Mouse (Mus musculus): ENCODE results near the gene Gm13279.
"Not testable (repeated sequence)": the region's sequence is repeated elsewhere in the genome, so short reads cannot be mapped to it uniquely, and the experiment has no call there.

The Gm13279 gene

DNA sequence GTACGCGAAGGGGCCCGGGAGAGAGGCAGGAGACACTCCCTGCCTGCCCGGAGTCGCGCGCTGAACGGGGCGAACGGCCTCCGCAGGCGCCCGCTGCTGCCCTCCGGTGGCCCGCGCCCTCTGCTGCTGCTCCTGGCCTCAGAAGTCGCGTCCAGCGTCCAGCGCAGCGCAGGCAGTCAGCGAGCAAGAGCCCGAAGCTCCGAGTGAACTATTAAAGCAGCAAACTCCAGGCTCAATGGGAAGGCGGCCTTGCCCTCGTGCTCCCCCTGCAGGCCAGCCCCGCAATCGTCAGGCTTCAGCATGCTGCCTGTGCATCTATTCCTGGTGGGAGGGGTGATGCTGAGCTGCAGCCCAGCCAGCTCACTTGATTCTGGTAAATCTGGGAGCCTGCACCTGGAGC is at the start of gene Gm13279:
Gm13279 (plus strand) TSS at position 301 of the 400 bp plus-strand sequence.
- DNase-seq = not testable (repeated sequence)

DNA sequence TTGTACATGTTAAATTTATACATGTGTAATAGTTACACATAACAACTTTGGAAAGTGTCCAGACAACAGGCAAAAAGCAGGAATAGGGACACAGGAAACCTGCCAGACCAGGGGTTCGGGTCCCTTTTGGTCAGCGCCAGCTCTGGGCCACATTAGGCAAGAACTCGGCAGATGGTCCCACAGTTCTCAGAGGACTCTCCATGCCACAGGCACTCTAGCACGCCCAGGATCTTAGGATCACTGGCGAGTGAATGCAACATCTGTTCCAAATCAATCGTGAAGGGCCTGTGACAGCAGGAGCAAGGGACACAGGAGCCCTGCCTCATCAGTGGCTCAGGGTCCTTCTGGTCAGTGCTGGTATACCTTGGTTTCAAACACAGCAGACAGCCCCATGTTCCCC is 47.3 kb upstream of the Gm13279 start:
- no peak for DNase-seq

DNA sequence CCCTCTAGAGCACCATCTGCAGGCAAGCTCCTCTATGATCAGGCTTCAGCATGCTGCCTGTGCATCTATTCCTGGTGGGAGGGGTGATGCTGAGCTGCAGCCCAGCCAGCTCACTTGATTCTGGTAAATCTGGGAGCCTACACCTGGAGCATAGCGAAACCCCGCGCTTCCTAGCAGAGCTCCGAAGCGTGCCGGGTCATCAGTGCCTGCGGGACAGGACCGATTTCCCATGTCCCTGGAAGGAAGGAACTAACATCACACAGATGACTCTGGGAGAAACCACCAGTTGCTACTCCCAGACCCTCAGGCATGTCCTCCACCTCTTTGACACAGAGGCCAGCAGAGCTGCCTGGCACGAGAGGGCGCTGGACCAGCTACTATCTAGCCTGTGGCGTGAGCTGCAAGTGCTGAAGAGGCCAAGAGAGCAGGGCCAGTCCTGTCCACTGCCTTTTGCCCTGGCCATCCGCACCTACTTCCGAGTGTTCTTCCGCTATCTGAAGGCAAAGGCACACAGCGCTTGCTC is 42.3 kb upstream of the Gm13279 start, which contains the start of gene Gm13271:
Gm13271 (plus strand) TSS at position 51 of the 523 bp plus-strand sequence.
- DNase-seq = peak; percentile 36

DNA sequence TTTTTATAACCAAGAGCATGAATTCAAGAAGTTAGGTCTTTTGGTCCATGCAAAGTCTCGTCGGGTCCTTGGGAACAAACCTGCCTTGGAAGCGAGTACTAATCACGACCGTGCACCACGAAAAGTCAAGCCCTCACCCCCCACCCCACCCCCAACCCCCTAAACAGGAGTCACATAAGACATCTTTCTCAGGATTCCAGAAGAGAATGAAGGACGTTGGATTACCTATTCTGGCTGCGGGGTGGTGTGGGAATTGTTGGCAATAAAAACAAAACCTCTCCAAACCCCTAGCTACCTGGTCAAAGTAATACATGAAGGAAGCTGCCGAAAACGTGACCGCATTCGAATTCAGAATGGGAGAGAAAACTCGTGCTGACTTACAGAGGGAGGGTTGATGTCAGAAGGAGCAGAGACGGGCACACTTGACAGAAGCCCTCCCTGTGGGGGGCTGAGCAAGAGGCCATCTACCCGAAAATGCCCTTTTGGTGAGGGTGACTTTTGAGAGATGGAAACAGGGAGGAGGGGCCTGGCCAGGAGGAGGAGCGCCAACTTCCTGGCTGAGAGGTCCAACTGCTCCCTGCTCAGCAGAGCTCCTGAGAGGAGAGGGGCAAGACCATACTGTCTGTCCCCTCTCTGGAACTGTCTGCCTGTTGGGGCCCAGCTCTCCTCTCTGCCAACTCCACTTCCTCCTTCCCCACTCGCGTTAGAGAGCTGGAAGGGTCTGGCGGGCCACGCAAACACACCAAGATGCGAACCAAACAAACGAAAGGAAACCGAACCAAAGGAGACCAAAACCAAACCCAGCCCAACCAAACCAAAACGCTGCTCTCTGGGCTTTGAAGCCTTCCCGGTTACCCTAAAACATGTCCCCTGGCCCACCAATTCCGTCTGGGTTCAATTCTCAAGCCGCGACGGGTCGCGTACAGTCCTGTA is 40.4 kb upstream of the Gm13279 start:
- not testable (repeated sequence) for DNase-seq

- peak; percentile 75 for DNase-seq
Measured at GRCm38 (mm10) chr4:88757628-88758031, 39.6 kb upstream of the Gm13279 start.

DNA sequence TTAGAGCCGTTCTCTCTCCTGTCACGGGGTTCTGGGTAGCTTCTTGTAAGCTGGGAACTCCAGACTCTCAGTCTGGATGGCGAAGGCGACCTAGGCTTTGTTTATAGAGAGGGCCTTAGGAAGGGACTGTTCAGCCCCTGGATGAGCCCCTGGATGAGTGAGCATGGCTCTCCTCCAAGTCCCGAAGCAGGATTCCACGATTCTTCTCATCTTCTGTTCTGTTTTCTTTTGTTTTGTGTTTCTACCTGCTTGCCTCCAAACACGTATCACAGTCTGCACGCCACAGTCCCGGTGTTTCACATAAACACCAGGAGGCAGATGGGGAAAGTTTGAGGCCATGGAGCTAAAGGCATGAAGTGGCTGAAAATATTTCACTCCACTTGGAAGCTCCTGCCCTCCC is 38.4 kb upstream of the Gm13279 start:
- DNase-seq = not testable (repeated sequence)

GRCm38 (mm10) chr4:88759610-88760268 is 37.5 kb upstream of the Gm13279 start, which contains the start of gene Gm13283:
Gm13283 (plus strand) TSS chr4:88760119.
- not testable (repeated sequence) for DNase-seq

DNA sequence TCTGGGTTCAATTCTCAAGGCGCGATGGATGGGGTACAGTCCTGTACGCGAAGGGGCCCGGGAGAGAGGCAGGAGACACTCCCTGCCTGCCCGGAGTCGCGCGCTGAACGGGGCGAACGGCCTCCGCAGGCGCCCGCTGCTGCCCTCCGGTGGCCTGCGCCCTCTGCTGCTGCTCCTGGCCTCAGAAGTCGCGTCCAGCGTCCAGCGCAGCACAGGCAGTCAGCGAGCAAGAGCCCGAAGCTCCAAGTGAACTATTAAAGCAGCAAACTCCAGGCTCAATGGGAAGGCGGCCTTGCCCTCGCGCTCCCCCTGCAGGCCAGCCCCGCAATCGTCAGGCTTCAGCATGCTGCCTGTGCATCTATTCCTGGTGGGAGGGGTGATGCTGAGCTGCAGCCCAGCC is 36.8 kb upstream of the Gm13279 start:
- peak; percentile 33 for DNase-seq

GRCm38 (mm10) chr4:88761776-88762175 is 35.4 kb upstream of the Gm13279 start:
- peak; percentile 51 for DNase-seq

DNA sequence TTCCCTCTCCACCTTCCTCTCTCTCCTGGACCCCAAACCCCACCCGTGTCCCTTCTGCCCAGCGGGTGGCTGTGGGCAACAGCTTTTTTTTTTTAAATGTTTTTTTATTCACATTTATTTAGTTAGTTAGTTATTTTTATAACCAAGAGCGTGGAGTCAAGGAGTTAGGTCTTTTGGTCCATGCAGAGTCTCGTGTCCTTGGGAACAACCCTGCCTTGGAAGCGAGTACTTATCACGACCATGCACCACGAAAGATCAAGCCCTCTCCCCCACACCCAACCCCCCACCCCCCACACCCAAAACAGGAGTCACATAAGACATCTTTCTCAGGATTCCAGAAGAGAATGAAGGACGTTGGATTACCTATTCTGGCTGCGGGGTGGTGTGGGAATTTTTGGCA is 34.9 kb upstream of the Gm13279 start:
- not testable (repeated sequence) for DNase-seq

DNA sequence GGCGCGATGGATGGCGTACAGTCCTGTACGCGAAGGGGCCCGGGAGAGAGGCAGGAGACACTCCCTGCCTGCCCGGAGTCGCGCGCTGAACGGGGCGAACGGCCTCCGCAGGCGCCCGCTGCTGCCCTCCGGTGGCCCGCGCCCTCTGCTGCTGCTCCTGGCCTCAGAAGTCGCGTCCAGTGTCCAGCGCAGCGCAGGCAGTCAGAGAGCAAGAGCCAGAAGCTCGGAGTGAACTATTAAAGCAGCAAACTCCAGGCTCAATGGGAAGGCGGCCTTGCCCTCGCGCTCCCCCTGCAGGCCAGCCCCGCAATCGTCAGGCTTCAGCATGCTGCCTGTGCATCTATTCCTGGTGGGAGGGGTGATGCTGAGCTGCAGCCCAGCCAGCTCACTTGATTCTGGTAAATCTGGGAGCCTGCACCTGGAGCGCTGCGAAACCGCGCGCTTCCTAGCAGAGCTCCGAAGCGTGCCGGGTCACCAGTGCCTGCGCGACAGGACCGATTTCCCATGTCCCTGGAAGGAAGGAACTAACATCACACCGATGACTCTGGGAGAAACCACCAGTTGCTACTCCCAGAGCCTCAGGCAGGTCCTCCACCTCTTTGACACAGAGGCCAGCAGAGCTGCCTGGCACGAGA is 33.7 kb upstream of the Gm13279 start:
- DNase-seq = not testable (repeated sequence)

- DNase-seq = not testable (repeated sequence)
Measured at GRCm38 (mm10) chr4:88773534-88773933, 23.7 kb upstream of the Gm13279 start, which contains the start of gene Gm13290. Gm13290 (plus strand) TSS chr4:88773834.

- DNase-seq = not testable (repeated sequence)
Measured at GRCm38 (mm10) chr4:88776622-88777021, 20.6 kb upstream of the Gm13279 start, which contains the start of gene Gm13289. Gm13289 (plus strand) TSS chr4:88776922.

- not testable (repeated sequence) for DNase-seq
Measured at GRCm38 (mm10) chr4:88779550-88779949, 17.6 kb upstream of the Gm13279 start, which contains the start of gene Gm13272. Gm13272 (plus strand) TSS chr4:88779850.

GRCm38 (mm10) chr4:88780320-88780719 is 16.9 kb upstream of the Gm13279 start:
- not testable (repeated sequence) for DNase-seq

GRCm38 (mm10) chr4:88781831-88782230 is 15.4 kb upstream of the Gm13279 start, which contains the start of gene Ifnz:
Ifnz (plus strand) TSS chr4:88782131.
- DNase-seq = not testable (repeated sequence)

DNA sequence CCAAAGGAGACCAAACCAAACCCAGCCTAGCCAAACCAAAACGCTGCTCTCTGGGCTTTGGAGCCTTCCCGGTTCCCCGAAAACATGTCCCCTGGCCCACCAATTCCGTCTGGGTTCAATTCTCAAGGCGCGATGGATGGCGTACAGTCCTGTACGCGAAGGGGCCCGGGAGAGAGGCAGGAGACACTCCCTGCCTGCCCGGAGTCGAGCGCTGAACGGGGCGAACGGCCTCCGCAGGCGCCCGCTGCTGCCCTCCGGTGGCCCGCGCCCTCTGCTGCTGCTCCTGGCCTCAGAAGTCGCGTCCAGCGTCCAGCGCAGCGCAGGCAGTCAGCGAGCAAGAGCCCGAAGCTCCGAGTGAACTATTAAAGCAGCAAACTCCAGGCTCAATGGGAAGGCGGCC is 14.9 kb upstream of the Gm13279 start:
- DNase-seq = not testable (repeated sequence)

GRCm38 (mm10) chr4:88785409-88785808 is 11.8 kb upstream of the Gm13279 start, which contains the start of gene Gm13276:
Gm13276 (plus strand) TSS chr4:88785709.
- not testable (repeated sequence) for DNase-seq

- DNase-seq = peak; percentile 48
Measured at GRCm38 (mm10) chr4:88788402-88788801, 8.8 kb upstream of the Gm13279 start, which contains the start of gene Gm13277. Gm13277 (plus strand) TSS chr4:88788632.

GRCm38 (mm10) chr4:88791250-88791649 is 5.9 kb upstream of the Gm13279 start, which contains the start of gene Gm13278:
Gm13278 (plus strand) TSS chr4:88791550.
- not testable (repeated sequence) for DNase-seq

DNA sequence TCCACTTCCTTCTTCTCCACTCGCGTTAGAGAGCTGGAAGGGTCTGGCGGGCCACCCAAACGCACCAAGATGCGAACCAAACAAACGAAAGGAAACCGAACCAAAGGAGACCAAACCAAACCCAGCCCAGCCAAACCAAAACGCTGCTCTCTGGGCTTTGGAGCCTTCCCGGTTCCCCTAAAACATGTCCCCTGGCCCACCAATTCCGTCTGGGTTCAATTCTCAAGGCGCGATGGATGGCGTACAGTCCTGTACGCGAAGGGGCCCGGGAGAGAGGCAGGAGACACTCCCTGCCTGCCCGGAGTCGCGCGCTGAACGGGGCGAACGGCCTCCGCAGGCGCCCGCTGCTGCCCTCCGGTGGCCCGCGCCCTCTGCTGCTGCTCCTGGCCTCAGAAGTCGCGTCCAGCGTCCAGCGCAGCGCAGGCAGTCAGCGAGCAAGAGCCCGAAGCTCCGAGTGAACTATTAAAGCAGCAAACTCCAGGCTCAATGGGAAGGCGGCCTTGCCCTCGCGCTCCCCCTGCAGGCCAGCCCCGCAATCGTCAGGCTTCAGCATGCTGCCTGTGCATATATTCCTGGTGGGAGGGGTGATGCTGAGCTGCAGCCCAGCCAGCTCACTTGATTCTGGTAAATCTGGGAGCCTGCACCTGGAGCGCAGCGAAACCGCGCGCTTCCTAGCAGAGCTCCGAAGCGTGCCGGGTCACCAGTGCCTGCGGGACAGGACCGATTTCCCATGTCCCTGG is 3.1 kb upstream of the Gm13279 start, which contains the start of gene Gm13275:
Gm13275 (plus strand) TSS at position 552 of the 740 bp plus-strand sequence.
- DNase-seq = peak; percentile 6

All from right cerebral cortex, postnatal 14 days (tissue).